Mouse (Mus musculus): Measurements from ENCODE around the gene Kremen1. TPM values are rescaled to one million over a fixed set of nuclear protein-coding genes. Genes with fewer than 3 reads are reported as not detected.

Gene Kremen1
- polyA plus RNA-seq, 1 experiment from 2014 or later, result 9.8 TPM

GRCm38 (mm10) chr11:5243812-5244748 lies 17.3 kb downstream of the Kremen1 start:
- H3K9me3 ChIP-seq (ENCODE audit: control insufficient read depth, low read length), result no peaks in the 10 kb centered on the region
- H3K9ac ChIP-seq (ENCODE audit: low read length), result no peak overlapping the region
- no peak overlapping the region for H3K4me3 ChIP-seq (ENCODE audit: low read depth, low read length)
- H3K27me3 ChIP-seq (replicated peaks; ENCODE audit: control insufficient read depth, insufficient read depth, low read length), result no peaks in the 10 kb centered on the region
- DNase-seq (ENCODE audit: low spot score), result no peak
- peaks cover 6% of the 10 kb centered on the region for H3K36me3 ChIP-seq (ENCODE audit: control insufficient read depth, insufficient read depth, low read length)
- WGBS, result 50% methylated on average over 24 of the region's 24 CpGs
- H3K4me1 ChIP-seq (replicated peaks; ENCODE audit: control insufficient read depth, insufficient read depth, low read length), result peaks cover 42% of the 10 kb centered on the region
- H3K27ac ChIP-seq (ENCODE audit: low read depth), result 0 out of 2 replicates have a peak overlapping the region, but pooled peaks have one; percentile 29
- ATAC-seq (replicated peaks; ENCODE audit: low FRiP score, low TSS enrichment, low read depth), result no peak
- H3K4me2 ChIP-seq (ENCODE audit: low read length), result peak overlapping the region; percentile 25

GRCm38 (mm10) chr11:5243208-5243607 lies 18.1 kb downstream of the Kremen1 start:
- no peak overlapping the region for H3K4me3 ChIP-seq (ENCODE audit: low read depth, low read length)
- H3K27me3 ChIP-seq (replicated peaks; ENCODE audit: control insufficient read depth, insufficient read depth, low read length), result no peaks in the 10 kb centered on the region
- H3K4me2 ChIP-seq (ENCODE audit: low read length), result no peak overlapping the region
- H3K36me3 ChIP-seq (ENCODE audit: control insufficient read depth, insufficient read depth, low read length), result peaks cover 6% of the 10 kb centered on the region
- ATAC-seq (replicated peaks; ENCODE audit: low FRiP score, low TSS enrichment, low read depth), result no peak
- 92% methylated on average over 7 of the region's 7 CpGs for WGBS
- H3K9ac ChIP-seq (ENCODE audit: low read length), result no peak overlapping the region
- H3K4me1 ChIP-seq (replicated peaks; ENCODE audit: control insufficient read depth, insufficient read depth, low read length), result peaks cover 42% of the 10 kb centered on the region
- DNase-seq (ENCODE audit: low spot score), result no peak
- H3K27ac ChIP-seq (ENCODE audit: low read depth), result no peak overlapping the region
- no peaks in the 10 kb centered on the region for H3K9me3 ChIP-seq (ENCODE audit: control insufficient read depth, low read length)

- H3K4me2 ChIP-seq (ENCODE audit: low read length), result no peak overlapping the region
- peaks cover 16% of the 10 kb centered on the region for H3K36me3 ChIP-seq (ENCODE audit: control insufficient read depth, insufficient read depth, low read length)
- H3K9me3 ChIP-seq (ENCODE audit: control insufficient read depth, low read length), result no peaks in the 10 kb centered on the region
- WGBS, result 59% methylated on average over 8 of the region's 8 CpGs
- no peak overlapping the region for H3K27ac ChIP-seq (ENCODE audit: low read depth)
- H3K9ac ChIP-seq (ENCODE audit: low read length), result no peak overlapping the region
- H3K4me3 ChIP-seq (ENCODE audit: low read depth, low read length), result no peak overlapping the region
- DNase-seq (ENCODE audit: low spot score) (no peak), ATAC-seq (replicated peaks; ENCODE audit: low FRiP score, low TSS enrichment, low read depth) (no peak)
- H3K27me3 ChIP-seq (replicated peaks; ENCODE audit: control insufficient read depth, insufficient read depth, low read length), result no peaks in the 10 kb centered on the region
- H3K4me1 ChIP-seq (replicated peaks; ENCODE audit: control insufficient read depth, insufficient read depth, low read length), result peaks cover 42% of the 10 kb centered on the region
These were observed 19.2 kb downstream of the Kremen1 start for GRCm38 (mm10) chr11:5242158-5242557.

GRCm38 (mm10) chr11:5239706-5240690 lies 21.4 kb downstream of the Kremen1 start:
- DNase-seq (ENCODE audit: low spot score), result no peak
- peaks cover 20% of the 10 kb centered on the region for H3K36me3 ChIP-seq (ENCODE audit: control insufficient read depth, insufficient read depth, low read length)
- peak overlapping the region; percentile 66 for H3K27ac ChIP-seq (ENCODE audit: low read depth)
- no peaks in the 10 kb centered on the region for H3K27me3 ChIP-seq (replicated peaks; ENCODE audit: control insufficient read depth, insufficient read depth, low read length)
- no peak overlapping the region for H3K9ac ChIP-seq (ENCODE audit: low read length)
- H3K9me3 ChIP-seq (ENCODE audit: control insufficient read depth, low read length), result no peaks in the 10 kb centered on the region
- H3K4me1 ChIP-seq (replicated peaks; ENCODE audit: control insufficient read depth, insufficient read depth, low read length), result peaks cover 35% of the 10 kb centered on the region
- peak; percentile 74 for ATAC-seq (replicated peaks; ENCODE audit: low FRiP score, low TSS enrichment, low read depth)
- no peak overlapping the region for H3K4me2 ChIP-seq (ENCODE audit: low read length)
- 8% methylated on average over 10 of the region's 10 CpGs for WGBS
- H3K4me3 ChIP-seq (ENCODE audit: low read depth, low read length), result no peak overlapping the region

GRCm38 (mm10) chr11:5219910-5220447 lies 41.4 kb downstream of the Kremen1 start:
- Histone ChIP-seq H3K27ac (ENCODE audit: low read depth) (no peak overlapping the region), H3K4me2 (ENCODE audit: low read length) (no peak overlapping the region), H3K4me3 (ENCODE audit: low read depth, low read length) (no peak overlapping the region), H3K4me1 (replicated peaks; ENCODE audit: control insufficient read depth, insufficient read depth, low read length) (peaks cover 9% of the 10 kb centered on the region; the same call in 1 of the 2 replicates), H3K36me3 (ENCODE audit: control insufficient read depth, insufficient read depth, low read length) (no peaks in the 10 kb centered on the region), H3K9me3 (ENCODE audit: control insufficient read depth, low read length) (no peaks in the 10 kb centered on the region), H3K27me3 (replicated peaks; ENCODE audit: control insufficient read depth, insufficient read depth, low read length) (no peaks in the 10 kb centered on the region), H3K9ac (ENCODE audit: low read length) (no peak overlapping the region)
- DNase-seq (ENCODE audit: low spot score), result no peak
- WGBS, result 39% methylated on average over 6 of the region's 6 CpGs
- ATAC-seq (replicated peaks; ENCODE audit: low FRiP score, low TSS enrichment, low read depth), result no peak

- no peak overlapping the region for H3K9ac ChIP-seq (ENCODE audit: low read length)
- no peak overlapping the region for H3K4me2 ChIP-seq (ENCODE audit: low read length)
- H3K36me3 ChIP-seq (ENCODE audit: control insufficient read depth, insufficient read depth, low read length), result no peaks in the 10 kb centered on the region
- no peak overlapping the region for H3K4me3 ChIP-seq (ENCODE audit: low read depth, low read length)
- DNase-seq (ENCODE audit: low spot score) (no peak), ATAC-seq (replicated peaks; ENCODE audit: low FRiP score, low TSS enrichment, low read depth) (no peak)
- no peaks in the 10 kb centered on the region for H3K27me3 ChIP-seq (replicated peaks; ENCODE audit: control insufficient read depth, insufficient read depth, low read length)
- H3K9me3 ChIP-seq (ENCODE audit: control insufficient read depth, low read length), result no peaks in the 10 kb centered on the region
- 86% methylated on average over 4 of the region's 4 CpGs for WGBS
- no peak overlapping the region for H3K27ac ChIP-seq (ENCODE audit: low read depth)
- peaks cover 9% of the 10 kb centered on the region; the same call in 1 of the 2 replicates for H3K4me1 ChIP-seq (replicated peaks; ENCODE audit: control insufficient read depth, insufficient read depth, low read length)
These were observed 42.0 kb downstream of the Kremen1 start for GRCm38 (mm10) chr11:5219371-5219770.

- DNase-seq (ENCODE audit: low spot score) (no peak), ATAC-seq (replicated peaks; ENCODE audit: low FRiP score, low TSS enrichment, low read depth) (no peak)
- Histone ChIP-seq H3K36me3 (ENCODE audit: control insufficient read depth, insufficient read depth, low read length) (no peaks in the 10 kb centered on the region), H3K4me3 (ENCODE audit: low read depth, low read length) (no peak overlapping the region), H3K27ac (ENCODE audit: low read depth) (no peak overlapping the region), H3K4me1 (replicated peaks; ENCODE audit: control insufficient read depth, insufficient read depth, low read length) (peaks cover 4% of the 10 kb centered on the region; the same call in 1 of the 2 replicates), H3K9ac (ENCODE audit: low read length) (no peak overlapping the region), H3K4me2 (ENCODE audit: low read length) (no peak overlapping the region), H3K27me3 (replicated peaks; ENCODE audit: control insufficient read depth, insufficient read depth, low read length) (no peaks in the 10 kb centered on the region), H3K9me3 (ENCODE audit: control insufficient read depth, low read length) (no peaks in the 10 kb centered on the region)
- 85% methylated on average over 14 of the region's 14 CpGs for WGBS
These were observed 45.8 kb downstream of the Kremen1 start for GRCm38 (mm10) chr11:5215401-5216187.
